9 mouse cellular contexts compared by ENCODE assay signal in the genomic region with DNA sequence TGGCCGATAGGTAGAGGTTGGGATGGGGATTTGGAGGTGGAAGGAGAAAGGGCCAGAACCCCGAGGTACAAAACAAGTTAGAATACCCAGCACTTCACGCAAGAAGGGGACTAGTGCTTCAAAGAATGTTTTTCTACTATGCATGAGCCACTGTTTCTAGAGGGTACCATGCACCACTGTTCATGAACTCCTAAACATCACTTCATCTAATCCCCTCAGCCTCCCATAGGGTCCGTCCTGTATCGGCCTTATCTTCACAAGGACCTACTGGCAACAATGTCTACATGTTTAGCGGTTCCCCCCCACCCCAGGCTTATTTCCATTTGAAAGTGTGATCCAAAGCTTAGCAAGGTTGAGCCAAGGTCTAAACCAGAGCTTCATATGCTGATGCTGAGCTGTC.
A peak's percentile ranks its signal among the peaks of the same experiment; 100 is the strongest.
DNase-seq lines count a peak whose midpoint lies in the region; ATAC-seq and TF ChIP-seq lines count a peak whose summit lies in the region.
"Had no signal": no experiment of that assay in that cellular context is flagged by ENCODE, and none has a peak within 500 bp of the region (broad histone marks: within the 10 kb centered on the region; RNA-seq: fewer than 3 reads in every experiment).

No protein-coding gene starts in this region.

- H3K9me3 ChIP-seq in neural tube, embryonic 11.5 days (ENCODE audit: control insufficient read depth, low read length) = no peaks in the 10 kb centered on the region
- H3K9me3 ChIP-seq in midbrain, embryonic 11.5 days (ENCODE audit: control insufficient read depth, low read length) = no peaks in the 10 kb centered on the region
- no peaks in the 10 kb centered on the region for H3K9me3 ChIP-seq in stomach, postnatal 0 days (ENCODE audit: control insufficient read depth, low read length)
- H3K9me3 ChIP-seq: lung, embryonic 15.5 days had no signal

- no peaks in the 10 kb centered on the region for H3K36me3 ChIP-seq in heart, adult 2 months (ENCODE audit: control insufficient read depth, insufficient read depth, low read length)
- H3K36me3 ChIP-seq in neural tube, embryonic 11.5 days (ENCODE audit: control insufficient read depth, insufficient read depth, low read length) = no peaks in the 10 kb centered on the region
- no peaks in the 10 kb centered on the region for H3K36me3 ChIP-seq in midbrain, embryonic 11.5 days (ENCODE audit: control insufficient read depth, insufficient read depth, low read length)
- no peaks in the 10 kb centered on the region for H3K36me3 ChIP-seq in stomach, postnatal 0 days (ENCODE audit: control insufficient read depth, insufficient read depth, low read length)
- H3K36me3 ChIP-seq: lung, embryonic 15.5 days had no signal

- TF ChIP-seq POLR2A in heart, adult 2 months (IDR thresholded peaks at IDR 0.05; ENCODE audit: insufficient read depth, low read depth, low read length) = no peak

- no peak overlapping the region for H3K9ac ChIP-seq in heart, adult 2 months (ENCODE audit: low read depth, low read length)
- no peak overlapping the region for H3K9ac ChIP-seq in neural tube, embryonic 11.5 days (ENCODE audit: low read length)
- H3K9ac ChIP-seq in midbrain, embryonic 11.5 days (ENCODE audit: low read length) = no peak overlapping the region
- H3K9ac ChIP-seq in stomach, postnatal 0 days (ENCODE audit: low read length) = no peak overlapping the region
- H3K9ac ChIP-seq: lung, embryonic 15.5 days had no signal

- 69% methylated on average over 6 of the region's 6 CpGs for WGBS in heart, adult 2 months
- 80% methylated on average over 6 of the region's 6 CpGs for WGBS in neural tube, embryonic 11.5 days
- 65% methylated on average over 6 of the region's 6 CpGs for WGBS in midbrain, embryonic 11.5 days
- 70% methylated on average over 6 of the region's 6 CpGs for WGBS in stomach, postnatal 0 days

- TF ChIP-seq CTCF in heart, adult 2 months (IDR thresholded peaks at IDR 0.05) = no peak
- TF ChIP-seq CTCF in stomach, postnatal 0 days (IDR thresholded peaks at IDR 0.05; ENCODE audit: low read depth) = no peak

- no peak for TF ChIP-seq EP300 in heart, adult 2 months (IDR thresholded peaks at IDR 0.05; ENCODE audit: insufficient read depth, low read depth, low read length)
- no peak for TF ChIP-seq EP300 in stomach, postnatal 0 days (optimal IDR thresholded peaks at IDR 0.05)

- peak; percentile 53; the same call in 1 of the 2 replicates for ATAC-seq in neural tube, embryonic 11.5 days (ENCODE audit: insufficient read depth, low FRiP score, low TSS enrichment)
- peak; percentile 68 for ATAC-seq in midbrain, embryonic 11.5 days (ENCODE audit: low FRiP score)
- 0 out of 2 replicates have a peak, but pooled peaks have one; percentile 33 for ATAC-seq in stomach, postnatal 0 days (ENCODE audit: low FRiP score, low TSS enrichment)

- DNase-seq in heart, adult 2 months = no peak
- no peak for DNase-seq in heart, postnatal 10 days
- DNase-seq in neural tube, embryonic 11.5 days (ENCODE audit: low spot score) = no peak
- DNase-seq in neural tube, embryonic 10.5 days (ENCODE audit: extremely low spot score, low spot score) = no peak
- peak; percentile 86 for DNase-seq in midbrain, embryonic 11.5 days (ENCODE audit: low spot score, missing footprints)
- no peak for DNase-seq in stomach, postnatal 0 days (ENCODE audit: low spot score)
- no peak for DNase-seq in spleen, adult 12 weeks (ENCODE audit: low spot score)
- DNase-seq in kidney, adult 8-10 months = no peak

- H3K27ac ChIP-seq in heart, adult 2 months = peak overlapping the region; percentile 8; the same call in 1 of the 2 replicates
- H3K27ac ChIP-seq in neural tube, embryonic 11.5 days (ENCODE audit: low read depth, low read length) = no peak overlapping the region
- H3K27ac ChIP-seq in midbrain, embryonic 11.5 days (ENCODE audit: low read depth, low read length) = no peak overlapping the region
- H3K27ac ChIP-seq in stomach, postnatal 0 days (replicated peaks) = no peak overlapping the region
- H3K27ac ChIP-seq: lung, embryonic 15.5 days had no signal

- no peaks in the 10 kb centered on the region for H3K79me2 ChIP-seq in heart, adult 2 months (replicated peaks; ENCODE audit: control insufficient read depth, insufficient read depth, low read length)

- H3K27me3 ChIP-seq in heart, adult 2 months (ENCODE audit: control insufficient read depth, insufficient read depth, low read length) = no peaks in the 10 kb centered on the region
- H3K27me3 ChIP-seq in neural tube, embryonic 11.5 days (ENCODE audit: control insufficient read depth, insufficient read depth, low read length) = no peaks in the 10 kb centered on the region
- H3K27me3 ChIP-seq in midbrain, embryonic 11.5 days (ENCODE audit: control insufficient read depth, insufficient read depth, low read length) = no peaks in the 10 kb centered on the region
- H3K27me3 ChIP-seq in stomach, postnatal 0 days (ENCODE audit: control insufficient read depth, insufficient read depth, low read length) = no peaks in the 10 kb centered on the region
- H3K27me3 ChIP-seq: lung, embryonic 15.5 days had no signal

- H3K4me1 ChIP-seq in heart, adult 2 months (ENCODE audit: control insufficient read depth, insufficient read depth, low read length) = peaks cover 6% of the 10 kb centered on the region
- no peaks in the 10 kb centered on the region for H3K4me1 ChIP-seq in neural tube, embryonic 11.5 days (ENCODE audit: control insufficient read depth, insufficient read depth, low read length)
- H3K4me1 ChIP-seq in midbrain, embryonic 11.5 days (ENCODE audit: control insufficient read depth, insufficient read depth, low read length) = peaks cover 8% of the 10 kb centered on the region
- H3K4me1 ChIP-seq in stomach, postnatal 0 days (replicated peaks; ENCODE audit: control insufficient read depth, insufficient read depth) = no peaks in the 10 kb centered on the region

- intact Hi-C loops in heart, adult 2 months (cut with DNase I) = loop anchor here (5.0 to 10.0 kb wide), 2 partner anchors 75 to 373 kb away; partner anchors contain the start of gene Mtmr12
- intact Hi-C loops in heart, postnatal 10 days (cut with DNase I) = loop anchor here (1.0 to 5.0 kb wide), 2 partner anchors 206 to 310 kb away; no protein-coding TSS in a partner anchor

- H3K4me2 ChIP-seq in neural tube, embryonic 11.5 days (ENCODE audit: low read depth) = no peak overlapping the region
- no peak overlapping the region for H3K4me2 ChIP-seq in midbrain, embryonic 11.5 days
- peak overlapping the region; percentile 39 for H3K4me2 ChIP-seq in stomach, postnatal 0 days (replicated peaks; ENCODE audit: low read depth)

- no peak overlapping the region for H3K4me3 ChIP-seq in heart, adult 2 months
- no peak overlapping the region for H3K4me3 ChIP-seq in neural tube, embryonic 11.5 days (ENCODE audit: low read depth, low read length)
- no peak overlapping the region for H3K4me3 ChIP-seq in midbrain, embryonic 11.5 days (ENCODE audit: low read depth, low read length)
- no peak overlapping the region for H3K4me3 ChIP-seq in stomach, postnatal 0 days (ENCODE audit: low read depth, low read length)
- H3K4me3 ChIP-seq: lung, embryonic 15.5 days had no signal
